Mouse (Mus musculus) adrenal gland, postnatal 14 days (tissue): ENCODE results near the gene Nfe2l1. TPM values are rescaled to one million over a fixed set of nuclear protein-coding genes. Genes with fewer than 3 reads are reported as not detected.
"Not testable (repeated sequence)": the region's sequence is repeated elsewhere in the genome, so short reads cannot be mapped to it uniquely, and the experiment has no call there.

ENCODE experiments used
- DNase-seq: peaks from one replicate; pipeline ENCODE4 v3.0.0; 2021; ENCODE audit warnings: mixed read lengths
- microRNA-seq, 2 experiments: library from miRNA; unstranded; fragments of <30 nt; microRNA quantifications; one replicate each; pipeline ENCODE4 v1.2.0; 2021
- total RNA-seq: library from RNA; stranded (reverse); gene quantifications from 2 replicates; pipeline ENCODE4 v1.2.3, GENCODE M21; 2021

Nfe2l1 gene
- total RNA-seq, 1 experiment from 2014 or later: 362 TPM

DNA sequence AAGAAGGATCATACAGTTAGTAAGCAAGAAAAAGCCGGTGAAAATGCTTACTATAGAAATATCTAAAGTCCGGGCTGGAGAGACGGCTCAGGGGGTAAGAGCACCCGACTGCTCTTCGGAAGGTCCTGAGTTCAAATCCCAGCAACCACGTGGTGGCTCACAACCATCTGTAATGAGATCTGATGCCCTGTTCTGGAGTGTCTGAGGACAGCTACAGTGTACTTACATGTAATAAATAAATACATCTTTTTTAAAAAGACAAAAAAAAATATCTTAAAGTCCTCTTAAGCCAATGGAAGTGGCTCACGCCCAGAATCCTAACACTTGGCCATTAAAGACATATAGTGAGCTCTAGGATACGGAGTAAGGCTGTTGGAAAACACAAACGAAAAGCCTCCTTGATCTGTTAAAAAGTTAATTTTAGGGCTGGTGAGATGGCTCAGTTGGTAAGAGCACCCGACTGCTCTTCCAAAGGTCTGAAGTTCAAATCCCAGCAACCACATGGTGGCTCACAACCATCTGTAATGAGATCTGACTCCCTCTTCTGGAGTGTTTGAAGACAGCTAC, 51.6 kb downstream of the Nfe2l1 start:
- not testable (repeated sequence) for DNase-seq

DNA sequence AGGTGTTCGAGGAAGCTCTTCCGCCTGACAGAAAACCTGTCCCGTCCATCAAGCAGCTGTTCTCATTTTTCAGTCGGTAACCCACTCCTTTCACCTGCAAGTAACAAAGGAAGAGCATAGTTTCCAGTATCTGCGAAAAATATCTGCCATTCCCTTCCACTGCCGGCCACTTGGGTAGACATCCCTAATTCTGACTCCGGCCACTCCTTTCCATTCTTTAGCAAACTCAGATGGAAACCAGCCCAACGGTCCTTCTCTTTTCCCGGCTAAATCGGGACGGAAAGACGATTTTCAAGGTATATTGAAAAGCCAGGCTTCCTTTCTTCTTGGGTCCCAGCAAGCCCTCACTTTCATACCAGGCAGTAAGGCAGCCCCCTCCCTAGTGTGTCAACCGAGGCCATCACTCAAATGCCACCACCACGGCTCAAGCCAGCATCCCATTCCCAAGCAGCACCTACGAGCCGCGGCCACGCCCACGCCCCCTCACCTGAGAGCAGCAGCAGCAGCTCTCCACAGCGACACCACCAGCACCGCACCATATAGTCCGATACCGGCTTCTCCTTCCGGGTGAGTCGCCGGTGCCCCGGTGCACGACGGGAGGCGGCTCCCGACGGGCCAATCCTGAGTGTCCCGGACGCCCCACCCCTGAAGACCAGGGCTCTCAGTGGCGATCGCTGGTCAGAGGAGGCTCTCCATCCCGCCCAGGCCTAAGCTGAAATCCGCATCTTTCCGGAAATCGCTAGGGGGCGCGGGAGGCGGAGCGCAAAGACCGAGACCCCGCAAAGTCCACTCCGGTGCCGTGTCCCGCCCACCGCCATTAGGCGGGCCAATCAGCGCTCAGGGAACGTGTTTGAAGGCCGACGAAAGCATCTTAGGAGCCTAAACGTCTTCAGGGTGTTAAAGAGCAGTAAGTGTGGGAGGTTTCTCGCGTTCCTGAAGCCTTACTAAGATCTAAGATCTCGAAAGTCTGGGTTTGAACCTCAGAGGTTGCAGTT, 52.5 kb downstream of the Nfe2l1 start, which contains the start of gene Snx11:
TSS of gene Snx11 (minus strand) at position 592 of the 995 bp plus-strand sequence.
- DNase-seq: peak; percentile 100

DNA sequence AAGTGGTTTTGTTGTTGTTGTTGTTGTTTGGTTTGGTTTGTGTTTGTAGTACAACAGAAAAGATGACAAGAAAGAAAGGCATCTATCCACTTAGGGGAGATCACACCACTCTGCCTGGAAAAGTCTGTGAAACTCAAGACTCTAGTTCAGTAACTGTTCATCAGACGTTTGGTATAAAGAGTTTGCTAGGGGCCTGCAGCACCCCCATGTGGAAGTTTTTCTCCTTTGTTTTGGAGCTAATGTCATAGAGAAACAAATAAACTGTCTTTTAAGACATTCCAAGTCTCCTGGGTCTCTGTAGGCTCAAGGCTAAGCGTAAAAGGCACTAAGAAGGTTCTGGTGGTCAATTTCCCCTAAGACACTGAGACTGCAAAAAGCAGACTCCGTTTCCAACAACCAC, 53.7 kb downstream of the Nfe2l1 start:
- no peak for DNase-seq

DNA sequence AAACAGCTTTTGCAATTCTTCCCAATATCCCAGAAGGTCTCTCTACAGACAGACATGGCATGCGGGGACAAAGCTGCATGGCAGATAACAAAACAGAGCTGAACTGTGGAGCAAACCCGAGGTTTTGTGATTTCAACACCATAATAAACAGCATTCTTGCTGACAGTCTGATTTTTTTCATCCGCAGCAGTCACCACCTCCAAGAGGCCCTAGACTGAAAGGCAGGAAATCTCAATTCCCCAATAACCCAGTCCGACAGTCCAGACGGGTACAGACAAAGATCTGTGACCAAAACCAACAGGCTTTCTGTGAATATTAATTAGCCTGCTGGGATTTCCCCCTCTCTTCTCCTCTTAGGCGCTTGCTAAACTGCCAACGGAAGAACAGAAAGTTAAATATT, 54.1 kb downstream of the Nfe2l1 start:
- no peak for DNase-seq

DNA sequence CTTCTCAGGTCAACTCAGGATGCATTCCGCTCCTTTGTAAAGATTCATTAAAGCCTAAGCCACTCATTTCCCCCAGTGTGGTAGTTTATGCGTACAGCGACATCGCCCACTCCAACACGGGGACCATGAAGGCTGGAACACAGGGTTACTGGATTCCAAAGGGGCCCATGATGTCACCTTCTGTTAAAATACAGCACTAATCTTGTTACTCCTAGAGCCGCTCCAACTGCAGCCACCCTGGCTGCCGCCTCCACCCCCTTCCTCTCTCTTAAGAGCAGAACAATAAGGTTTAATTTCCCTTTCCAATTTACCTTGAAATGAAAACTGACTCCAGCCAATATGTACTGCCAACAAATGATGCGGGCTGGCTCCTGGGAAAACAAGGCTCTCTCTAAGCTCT, 54.7 kb downstream of the Nfe2l1 start:
- DNase-seq: no peak

DNA sequence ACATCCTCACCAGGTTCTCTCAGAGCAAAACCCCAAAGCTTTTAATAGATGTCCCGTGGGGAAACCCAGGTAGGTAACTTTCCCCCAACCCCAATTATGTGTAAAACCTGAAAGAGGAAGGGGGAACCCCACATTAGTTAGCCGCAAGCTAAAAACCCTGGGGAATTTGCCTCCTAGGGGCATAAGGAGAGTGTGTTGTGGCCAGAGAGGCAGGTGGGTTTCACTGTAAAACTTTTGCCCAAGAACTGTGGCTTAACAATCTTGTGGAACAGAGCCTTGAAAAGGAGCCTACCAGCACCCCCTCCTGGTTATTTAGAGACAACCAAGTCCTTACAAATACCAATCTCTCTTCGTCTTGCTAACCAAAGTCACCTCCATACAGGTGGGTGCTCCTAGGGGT, 55.2 kb downstream of the Nfe2l1 start:
- DNase-seq: no peak

DNA sequence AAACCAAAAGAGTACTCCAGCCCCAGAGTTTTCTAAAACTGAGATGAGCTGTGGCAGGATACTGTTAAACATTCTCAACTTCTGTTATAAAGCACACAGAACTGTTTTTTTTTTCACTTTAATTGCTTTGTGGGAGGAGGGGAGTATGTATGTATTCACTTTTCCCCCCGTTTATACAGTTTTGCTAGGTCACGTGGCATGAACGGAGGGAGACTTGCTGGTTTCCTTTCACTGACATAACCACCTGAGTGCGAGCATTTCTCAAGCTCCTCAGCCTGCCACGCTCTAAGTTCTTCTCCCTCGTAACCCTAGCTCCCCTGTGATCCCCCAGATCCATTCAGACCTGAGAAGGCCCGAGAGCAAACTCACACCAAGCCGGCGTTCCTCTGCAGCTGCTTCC, 57.4 kb downstream of the Nfe2l1 start:
- no peak for DNase-seq

DNA sequence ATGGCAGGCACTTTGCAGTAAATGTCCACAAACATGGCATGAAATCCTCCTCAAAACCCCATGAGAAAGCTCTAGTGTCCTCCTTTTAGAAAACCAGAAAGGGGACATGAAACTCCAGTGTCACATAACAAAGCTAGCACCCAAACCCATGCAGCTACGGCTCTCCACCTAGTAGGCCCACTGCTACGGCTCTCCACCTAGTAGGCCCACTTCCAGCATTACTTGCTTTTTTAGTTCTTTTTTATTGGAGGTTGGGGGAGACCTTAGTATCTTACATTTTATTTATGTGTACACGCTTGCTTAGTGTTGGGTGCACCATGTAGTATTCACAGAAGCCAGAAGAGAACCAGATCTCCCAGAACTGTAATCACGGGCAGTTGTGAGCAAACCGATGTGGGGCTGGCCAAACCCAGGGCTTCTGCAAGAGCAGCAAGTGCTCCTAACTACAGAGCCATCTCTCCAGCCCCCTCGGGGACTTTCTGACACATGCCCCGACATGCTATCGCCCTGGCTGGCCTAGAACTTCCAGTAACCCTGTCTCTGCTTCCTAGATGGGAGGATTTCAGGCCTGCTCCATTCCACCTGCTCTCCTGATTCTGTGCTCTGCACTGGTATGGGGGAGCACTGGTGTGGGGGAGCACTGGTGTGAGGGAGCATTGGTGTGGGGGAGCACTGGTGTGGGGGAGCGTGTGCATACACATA, 58.3 kb downstream of the Nfe2l1 start:
- no peak for DNase-seq

DNA sequence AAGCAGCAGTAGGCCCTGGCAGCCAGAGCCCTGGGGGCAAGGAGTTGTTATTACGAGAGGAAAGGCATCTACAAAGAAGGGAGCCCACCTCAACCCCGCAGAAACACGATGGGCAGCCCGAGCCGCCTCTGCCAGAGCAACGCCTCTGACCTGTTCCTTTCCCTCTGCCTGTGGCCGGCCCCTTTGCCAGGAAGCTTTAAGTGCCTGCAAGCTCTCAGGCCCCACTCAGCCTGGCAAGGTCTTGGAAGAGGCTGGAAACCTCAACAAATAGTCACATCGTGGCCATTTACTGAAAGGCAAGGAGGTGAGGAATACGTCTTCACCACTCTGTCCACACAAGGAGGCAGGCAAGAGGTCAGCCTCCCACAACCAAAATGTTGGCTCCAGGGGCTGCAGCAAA, 61.5 kb downstream of the Nfe2l1 start:
- DNase-seq: no peak

Small RNA genes lying within 50 kb of the gene (microRNA-seq; reads per million reads assigned to microRNA genes)
- 834 to 1,046 reads per million in 2 experiments for gene Mir152

Other genes with a start within 250 kb of the Nfe2l1 start
- 23.4 and 27.2 TPM in 2 replicates for gene Snx11, start 52.4 kb downstream of the Nfe2l1 start, total RNA-seq
- 69.8 and 78.1 TPM in 2 replicates for gene Cbx1, start 40.8 kb downstream of the Nfe2l1 start, total RNA-seq
- 39.8 and 43.7 TPM in 2 replicates for gene Copz2, start 19.9 kb upstream of the Nfe2l1 start, total RNA-seq
- gene Cdk5rap3, start 86.5 kb upstream of the Nfe2l1 start, total RNA-seq: 48.6 and 49.9 TPM in 2 replicates
- 0.37 TPM in 1 of 2 replicates, not detected in the other for gene Prr15l, start 98.1 kb upstream of the Nfe2l1 start, total RNA-seq
- 28.3 and 31.9 TPM in 2 replicates for gene Pnpo, start 114.0 kb upstream of the Nfe2l1 start, total RNA-seq
- gene Sp2, start 153.0 kb upstream of the Nfe2l1 start, total RNA-seq: 15.5 and 18.3 TPM in 2 replicates
- 0.22 and 0.30 TPM in 2 replicates for gene Sp6, start 183.4 kb upstream of the Nfe2l1 start, total RNA-seq
- gene Scrn2, start 200.0 kb upstream of the Nfe2l1 start, total RNA-seq: 15.9 and 18.3 TPM in 2 replicates
- gene Lrrc46, start 211.4 kb upstream of the Nfe2l1 start, total RNA-seq: 0.93 and 0.94 TPM in 2 replicates
- 124 and 130 TPM in 2 replicates for gene Mrpl10, start 211.6 kb upstream of the Nfe2l1 start, total RNA-seq
- 8.0 and 10.1 TPM in 2 replicates for gene Osbpl7, start 220.7 kb upstream of the Nfe2l1 start, total RNA-seq